Mouse (Mus musculus): ENCODE results near the gene Bmper.

Gene Bmper

GRCm38 (mm10) chr9:23222841-23223548 is at the start of gene Bmper:
Gene Bmper (plus strand): TSS chr9:23223076.
- in situ Hi-C loops (cut with MboI; ENCODE audit: low pct_unique_long_range_greater_than_20kb in 1 of 2, low sequenced_read_pairs in 2 of 2, unreplicated experiment in 1 of 2) = loop anchor here in 1 of 2 experiments (10.0 kb wide), 2 partner anchors 188 to 508 kb away; no protein-coding TSS in a partner anchor

DNA sequence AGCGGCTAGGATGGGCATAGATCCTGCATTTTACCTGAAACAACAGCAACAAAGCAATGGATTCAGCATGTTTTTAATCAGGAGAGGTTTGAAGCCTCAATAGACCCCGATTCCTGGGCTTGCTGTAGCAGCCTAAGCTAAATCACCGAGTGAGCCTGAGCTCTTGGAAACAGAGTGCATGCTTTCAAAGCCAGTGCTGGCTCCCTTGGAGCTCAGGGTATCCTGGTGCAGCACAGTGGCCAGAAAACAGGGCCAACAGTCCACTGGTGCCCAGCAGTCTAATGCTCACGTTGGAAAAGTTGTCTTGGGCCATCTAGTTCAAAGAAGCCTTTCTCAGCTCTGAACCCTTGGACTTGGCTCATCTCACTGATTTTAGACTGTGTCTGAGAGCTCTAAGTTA is 45.4 kb upstream of the Bmper start:
- in situ Hi-C loops (cut with MboI; ENCODE audit: low pct_unique_long_range_greater_than_20kb in 1 of 2, low sequenced_read_pairs in 2 of 2, unreplicated experiment in 1 of 2) = no loop called here

GRCm38 (mm10) chr9:23187181-23187580 is 35.7 kb upstream of the Bmper start:
- in situ Hi-C loops (cut with MboI; ENCODE audit: low pct_unique_long_range_greater_than_20kb in 1 of 2, low sequenced_read_pairs in 2 of 2, unreplicated experiment in 1 of 2) = no loop called here

- in situ Hi-C loops (cut with MboI; ENCODE audit: low pct_unique_long_range_greater_than_20kb in 1 of 2, low sequenced_read_pairs in 2 of 2, unreplicated experiment in 1 of 2) = no loop called here
Measured at GRCm38 (mm10) chr9:23188136-23188535, 34.7 kb upstream of the Bmper start.

DNA sequence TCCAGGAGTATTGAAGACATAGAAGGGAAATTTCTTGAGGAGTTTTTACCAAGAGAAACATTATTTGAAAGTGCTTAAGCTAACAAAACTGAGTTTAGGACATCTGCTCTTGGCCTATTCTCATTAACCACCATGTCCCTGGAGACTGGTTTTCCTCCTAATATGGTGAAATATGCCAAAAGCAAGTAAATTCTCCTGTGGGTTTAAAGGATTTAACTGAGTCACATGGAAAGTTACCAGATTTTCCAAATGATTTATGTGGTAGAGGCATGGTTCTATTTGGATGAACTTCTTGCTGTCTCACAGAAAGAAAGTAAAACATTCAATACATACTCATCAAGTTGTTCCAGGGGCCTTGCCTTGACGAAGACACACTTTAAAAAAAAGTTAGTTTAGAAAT is 31.9 kb upstream of the Bmper start:
- in situ Hi-C loops (cut with MboI; ENCODE audit: low pct_unique_long_range_greater_than_20kb in 1 of 2, low sequenced_read_pairs in 2 of 2, unreplicated experiment in 1 of 2) = no loop called here

GRCm38 (mm10) chr9:23191431-23191830 is 31.4 kb upstream of the Bmper start:
- in situ Hi-C loops (cut with MboI; ENCODE audit: low pct_unique_long_range_greater_than_20kb in 1 of 2, low sequenced_read_pairs in 2 of 2, unreplicated experiment in 1 of 2) = no loop called here

DNA sequence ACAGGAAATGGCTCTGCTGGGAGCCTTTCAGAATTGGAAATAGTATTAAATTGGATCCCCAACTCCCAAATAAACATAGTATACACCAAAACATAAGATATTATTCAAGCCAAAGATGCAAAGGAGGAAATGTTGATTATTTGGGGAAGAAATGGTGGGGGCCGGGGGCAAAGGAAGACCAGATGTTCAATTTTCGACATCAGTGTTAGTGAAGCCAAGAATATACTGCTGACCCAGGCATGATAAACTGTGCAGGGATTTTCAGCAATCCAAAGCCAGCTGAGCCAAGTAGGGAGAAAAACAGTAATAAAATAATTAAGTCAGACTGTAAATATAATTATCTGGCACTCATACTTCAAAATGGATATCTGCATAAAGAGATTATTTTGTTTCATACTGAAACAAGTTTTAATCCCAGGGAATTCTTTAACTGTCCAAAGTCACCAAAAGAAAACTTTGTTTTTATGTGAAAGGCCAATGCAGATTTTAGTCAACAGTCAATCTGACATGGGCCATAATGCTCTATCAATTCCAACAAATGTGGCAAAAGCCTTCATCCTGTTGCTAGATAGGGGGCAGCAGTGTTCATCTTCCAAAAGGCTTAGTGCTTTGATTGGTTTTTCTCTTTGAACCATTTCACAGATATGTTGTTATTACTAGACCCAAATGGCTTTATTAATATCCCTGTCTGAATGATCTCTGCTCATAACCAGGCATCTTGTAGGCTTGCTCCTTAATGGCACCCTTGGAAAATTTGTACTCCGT is 30.1 kb upstream of the Bmper start:
- in situ Hi-C loops (cut with MboI; ENCODE audit: low pct_unique_long_range_greater_than_20kb in 1 of 2, low sequenced_read_pairs in 2 of 2, unreplicated experiment in 1 of 2) = no loop called here

DNA sequence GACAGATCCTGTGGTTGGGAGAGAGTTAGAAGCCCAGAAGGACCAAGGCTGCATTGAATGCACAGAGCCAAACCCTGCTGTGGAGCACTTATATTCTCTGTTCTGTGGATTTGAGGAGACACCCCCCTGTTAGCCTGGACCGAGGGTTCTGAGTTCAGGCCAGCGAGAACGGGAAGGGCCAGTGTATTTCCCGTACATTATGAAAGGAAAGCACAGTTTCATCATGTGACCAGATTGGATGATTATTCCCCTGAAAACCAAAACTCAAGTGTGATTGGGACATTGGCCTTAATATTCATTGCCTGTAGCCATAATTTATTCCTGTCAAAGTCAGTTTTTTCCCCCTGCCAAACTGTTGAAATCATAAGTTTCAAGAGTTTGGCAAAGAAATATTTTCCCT is 23.9 kb upstream of the Bmper start:
- in situ Hi-C loops (cut with MboI; ENCODE audit: low pct_unique_long_range_greater_than_20kb in 1 of 2, low sequenced_read_pairs in 2 of 2, unreplicated experiment in 1 of 2) = no loop called here

GRCm38 (mm10) chr9:23199841-23200240 is 23.0 kb upstream of the Bmper start:
- in situ Hi-C loops (cut with MboI; ENCODE audit: low pct_unique_long_range_greater_than_20kb in 1 of 2, low sequenced_read_pairs in 2 of 2, unreplicated experiment in 1 of 2) = no loop called here

GRCm38 (mm10) chr9:23200828-23201227 is 22.0 kb upstream of the Bmper start:
- in situ Hi-C loops (cut with MboI; ENCODE audit: low pct_unique_long_range_greater_than_20kb in 1 of 2, low sequenced_read_pairs in 2 of 2, unreplicated experiment in 1 of 2) = no loop called here

GRCm38 (mm10) chr9:23202431-23202830 is 20.4 kb upstream of the Bmper start:
- in situ Hi-C loops (cut with MboI; ENCODE audit: low pct_unique_long_range_greater_than_20kb in 1 of 2, low sequenced_read_pairs in 2 of 2, unreplicated experiment in 1 of 2) = no loop called here

DNA sequence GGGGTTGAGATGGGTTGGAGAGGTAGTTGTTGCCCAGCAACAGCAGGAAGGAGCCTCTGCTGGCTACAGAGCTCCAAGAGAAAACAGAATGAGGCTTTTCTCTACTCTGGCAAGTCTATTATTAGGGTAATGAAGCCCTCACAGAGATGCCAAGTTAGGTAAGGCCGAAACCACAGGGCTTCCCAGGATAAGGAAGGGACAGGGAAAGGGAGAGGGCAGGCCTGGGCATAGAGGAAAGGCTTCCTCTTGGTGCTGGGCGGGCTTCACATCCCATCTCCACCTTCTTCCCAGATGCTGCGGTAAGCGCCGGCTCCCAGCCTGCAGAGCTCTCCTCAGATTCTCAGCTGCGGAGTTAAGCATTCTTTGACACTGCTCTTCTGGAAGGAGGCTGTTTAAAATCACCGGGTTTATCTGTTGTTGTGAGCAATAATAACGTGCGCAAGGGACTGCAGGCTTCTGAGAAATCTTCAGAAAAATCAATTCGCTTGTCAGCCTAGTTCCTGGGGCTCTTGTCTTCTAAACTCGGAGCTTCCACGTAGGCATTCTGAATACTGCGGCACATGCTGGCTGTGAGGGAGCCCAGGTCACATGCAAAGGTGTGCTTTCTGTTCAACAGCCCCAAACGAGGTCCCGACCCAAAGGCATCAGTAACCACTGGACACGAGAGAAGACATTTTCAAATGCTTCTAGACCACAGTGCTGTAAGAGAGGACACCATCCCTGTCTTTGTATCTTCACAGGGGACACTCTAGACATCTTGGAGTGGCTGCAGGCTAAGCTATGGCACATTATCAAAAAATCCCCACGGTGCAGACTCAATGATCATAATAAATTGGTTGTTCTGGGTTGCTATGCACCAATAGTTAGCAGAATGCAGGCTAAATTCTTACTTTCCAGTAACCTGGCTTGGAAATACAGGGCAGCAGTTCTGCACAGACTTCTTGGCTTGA is 18.3 kb upstream of the Bmper start:
- in situ Hi-C loops (cut with MboI; ENCODE audit: low pct_unique_long_range_greater_than_20kb in 1 of 2, low sequenced_read_pairs in 2 of 2, unreplicated experiment in 1 of 2) = no loop called here

- in situ Hi-C loops (cut with MboI; ENCODE audit: low pct_unique_long_range_greater_than_20kb in 1 of 2, low sequenced_read_pairs in 2 of 2, unreplicated experiment in 1 of 2) = no loop called here
Measured at GRCm38 (mm10) chr9:23205304-23205703, 17.6 kb upstream of the Bmper start.

GRCm38 (mm10) chr9:23205757-23206156 is 17.1 kb upstream of the Bmper start:
- in situ Hi-C loops (cut with MboI; ENCODE audit: low pct_unique_long_range_greater_than_20kb in 1 of 2, low sequenced_read_pairs in 2 of 2, unreplicated experiment in 1 of 2) = no loop called here

DNA sequence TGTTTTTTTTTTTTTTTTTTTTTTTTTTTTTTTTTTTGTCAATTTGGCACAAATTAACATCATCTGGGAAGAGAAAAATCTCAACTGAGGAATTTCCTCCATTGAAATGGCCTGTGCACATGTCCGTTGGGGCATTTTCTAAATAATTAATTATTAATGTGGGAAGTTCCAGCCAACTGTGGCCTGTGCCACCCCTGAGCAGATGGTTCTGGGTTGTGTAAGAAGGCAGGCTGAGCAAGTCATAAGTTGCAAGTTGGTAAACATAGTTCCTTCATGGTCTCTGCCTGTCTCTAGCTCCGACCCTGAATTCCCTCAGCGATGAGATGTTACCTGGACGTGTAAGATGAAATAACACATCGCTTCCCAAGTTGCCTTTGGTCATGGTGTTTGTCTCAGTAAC is 16.7 kb upstream of the Bmper start:
- in situ Hi-C loops (cut with MboI; ENCODE audit: low pct_unique_long_range_greater_than_20kb in 1 of 2, low sequenced_read_pairs in 2 of 2, unreplicated experiment in 1 of 2) = no loop called here

- in situ Hi-C loops (cut with MboI; ENCODE audit: low pct_unique_long_range_greater_than_20kb in 1 of 2, low sequenced_read_pairs in 2 of 2, unreplicated experiment in 1 of 2) = no loop called here
Measured at GRCm38 (mm10) chr9:23212303-23212702, 10.6 kb upstream of the Bmper start.

DNA sequence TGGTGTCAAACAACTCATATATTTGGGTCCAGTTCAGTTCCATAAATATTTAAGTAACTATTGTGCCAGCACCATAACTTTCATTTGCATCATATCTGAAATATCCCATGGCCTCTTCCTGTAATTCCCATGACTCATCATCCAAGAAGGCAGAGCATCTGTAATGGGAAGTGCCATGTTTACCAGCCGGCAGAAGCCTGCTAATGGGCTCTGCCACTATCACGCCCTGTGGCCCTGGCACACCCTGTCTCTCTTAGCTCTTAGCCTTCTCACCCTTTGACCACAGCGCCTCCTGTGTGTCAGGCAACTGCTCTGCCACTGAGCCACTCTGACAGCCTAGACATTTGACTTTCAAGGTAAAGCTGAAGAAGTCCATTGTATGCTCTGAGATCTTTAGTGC is 3.1 kb upstream of the Bmper start:
- in situ Hi-C loops (cut with MboI; ENCODE audit: low pct_unique_long_range_greater_than_20kb in 1 of 2, low sequenced_read_pairs in 2 of 2, unreplicated experiment in 1 of 2) = loop anchor here in 1 of 2 experiments (10.0 kb wide), 2 partner anchors 185 to 505 kb away; no protein-coding TSS in a partner anchor

GRCm38 (mm10) chr9:23221976-23222375 is 900 bp upstream of the Bmper start:
- in situ Hi-C loops (cut with MboI; ENCODE audit: low pct_unique_long_range_greater_than_20kb in 1 of 2, low sequenced_read_pairs in 2 of 2, unreplicated experiment in 1 of 2) = loop anchor here in 1 of 2 experiments (10.0 kb wide), 2 partner anchors 187 to 507 kb away; no protein-coding TSS in a partner anchor

- in situ Hi-C loops (cut with MboI; ENCODE audit: low pct_unique_long_range_greater_than_20kb in 1 of 2, low sequenced_read_pairs in 2 of 2, unreplicated experiment in 1 of 2) = loop anchor here in 1 of 2 experiments (10.0 kb wide), 2 partner anchors 188 to 508 kb away; no protein-coding TSS in a partner anchor
Measured at GRCm38 (mm10) chr9:23222492-23222840, 410 bp upstream of the Bmper start.
